Mouse (Mus musculus): ENCODE results near the gene Olfr115. TPM values are rescaled to one million over a fixed set of nuclear protein-coding genes. Genes with fewer than 3 reads are reported as not detected.

Gene Olfr115
- not detected in 2 replicates for total RNA-seq (2012; rRNA removed)
- polyA plus RNA-seq (2012; ENCODE audit: insufficient read depth in 1 of 2, insufficient read length in 2 of 2, low read depth in 1 of 2, low replicate concordance in 2 of 2, missing spikeins in 1 of 2): not detected

DNA sequence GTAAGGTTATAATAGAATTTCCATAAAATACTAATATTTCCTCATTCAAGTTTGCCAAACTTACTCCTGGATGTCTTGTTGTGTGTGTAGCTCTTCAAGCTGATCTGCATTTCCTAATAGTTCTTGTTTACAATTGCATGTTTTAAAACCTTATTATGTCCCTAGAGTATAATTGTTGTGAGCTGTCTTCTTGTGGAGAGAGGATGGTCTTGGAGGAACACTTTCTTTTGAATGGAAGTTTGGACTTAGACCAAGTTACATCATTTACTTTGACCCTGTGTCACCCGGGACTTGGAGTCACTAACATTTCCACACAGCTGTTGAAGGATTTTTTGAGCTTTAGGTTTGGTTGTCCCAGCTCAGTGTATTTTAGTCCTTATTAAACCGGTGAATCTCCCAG is at the start of gene Olfr115, which contains the start of gene Olfr116:
Gene Olfr115, minus strand, starts transcription at position 101 of the 400 bp plus-strand sequence.
Gene Olfr116, minus strand, starts transcription at position 191 of the 400 bp plus-strand sequence.
- DNase-seq (ENCODE audit: low read depth, low spot score): no peak
- Histone ChIP-seq H3K4me1 (ENCODE audit: control insufficient read depth in 1 of 2, insufficient read depth in 2 of 2, low read length in 2 of 2) (no peaks in the 10 kb centered on the region), H3K9ac (ENCODE audit: control insufficient read depth, low read depth, low read length, poor library complexity, severe bottlenecking) (no peak within 1 kb of the TSS), H3K79me2 (ENCODE audit: control insufficient read depth, insufficient read depth, low read length, poor library complexity) (no peaks in the 10 kb centered on the region), H3K27ac (ENCODE audit: control insufficient read depth, low read depth, low read length) (no peak within 1 kb of the TSS), H3K27me3 (ENCODE audit: control insufficient read depth in 1 of 2, insufficient read depth in 2 of 2, low read length in 2 of 2) (no peaks in the 10 kb centered on the region), H3K4me3 (ENCODE audit: control insufficient read depth in 1 of 2, insufficient read depth in 1 of 2, low read depth in 2 of 2, low read length in 2 of 2) (no peak within 1 kb of the TSS), H3K9me3 (replicated peaks; ENCODE audit: insufficient read depth, low read length) (no peaks in the 10 kb centered on the region), H3K36me3 (ENCODE audit: control insufficient read depth in 1 of 2, insufficient read depth in 2 of 2, low read length in 2 of 2) (no peaks in the 10 kb centered on the region)
- TF ChIP-seq MYC (IDR thresholded peaks at IDR 0.05; ENCODE audit: low read depth, low read length) (no peak), MAZ (IDR thresholded peaks at IDR 0.05; ENCODE audit: low read depth, low read length) (no peak), MXI1 (IDR thresholded peaks at IDR 0.05; ENCODE audit: low read depth, low read length) (no peak), MAX (IDR thresholded peaks at IDR 0.05; ENCODE audit: low read length) (no peak), CTCF (IDR thresholded peaks at IDR 0.05 in 2 of 3, conservative IDR thresholded peaks at IDR 0.05 in 1 of 3; ENCODE audit: control insufficient read depth in 1 of 3, insufficient read depth in 1 of 3, low read depth in 2 of 3, low read length in 3 of 3, poor library complexity in 1 of 3, severe bottlenecking in 1 of 3) (no peak)

DNA sequence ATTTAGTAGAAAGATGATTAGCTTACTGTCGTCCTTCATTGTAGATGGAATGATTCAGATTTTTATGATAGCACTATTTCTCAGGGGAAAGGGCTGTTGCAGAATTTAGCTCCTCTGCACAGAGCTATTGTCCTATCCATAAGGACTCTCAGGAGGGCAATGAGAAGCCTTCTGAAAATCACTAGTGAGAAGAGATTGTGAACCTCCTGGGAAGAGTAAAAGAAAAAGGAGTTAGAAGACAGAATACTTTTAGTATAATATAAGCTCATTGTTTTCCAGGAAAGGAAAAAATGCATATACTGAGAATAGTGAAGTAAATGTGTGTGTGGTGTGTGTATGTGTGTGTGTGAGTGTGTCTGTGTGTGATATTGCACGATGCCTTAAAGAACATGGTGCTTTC is 39.8 kb upstream of the Olfr115 start, which contains the start of gene Olfr118:
Gene Olfr118, plus strand, starts transcription at position 301 of the 400 bp plus-strand sequence.
- Histone ChIP-seq H3K4me3 (ENCODE audit: control insufficient read depth in 1 of 2, insufficient read depth in 1 of 2, low read depth in 2 of 2, low read length in 2 of 2) (no peak within 1 kb of the TSS), H3K27ac (ENCODE audit: control insufficient read depth, low read depth, low read length) (no peak within 1 kb of the TSS), H3K79me2 (ENCODE audit: control insufficient read depth, insufficient read depth, low read length, poor library complexity) (no peaks in the 10 kb centered on the region), H3K9ac (ENCODE audit: control insufficient read depth, low read depth, low read length, poor library complexity, severe bottlenecking) (no peak within 1 kb of the TSS), H3K9me3 (replicated peaks; ENCODE audit: insufficient read depth, low read length) (no peaks in the 10 kb centered on the region), H3K36me3 (ENCODE audit: control insufficient read depth in 1 of 2, insufficient read depth in 2 of 2, low read length in 2 of 2) (no peaks in the 10 kb centered on the region), H3K4me1 (ENCODE audit: control insufficient read depth in 1 of 2, insufficient read depth in 2 of 2, low read length in 2 of 2) (no peaks in the 10 kb centered on the region), H3K27me3 (ENCODE audit: control insufficient read depth in 1 of 2, insufficient read depth in 2 of 2, low read length in 2 of 2) (no peaks in the 10 kb centered on the region)
- no peak for TF ChIP-seq POLR2AphosphoS2 (IDR thresholded peaks at IDR 0.05; ENCODE audit: low read length)
- TF ChIP-seq RCOR1 (IDR thresholded peaks at IDR 0.05; ENCODE audit: low read depth, low read length): no peak
- TF ChIP-seq JUND (IDR thresholded peaks at IDR 0.05; ENCODE audit: low read depth, low read length): no peak
- TF ChIP-seq POLR2A (IDR thresholded peaks at IDR 0.05; ENCODE audit: control insufficient read depth in 1 of 2, insufficient read depth in 1 of 2, low read depth in 1 of 2, low read length in 2 of 2, poor library complexity in 1 of 2): no peak
- no peak for TF ChIP-seq MAZ (IDR thresholded peaks at IDR 0.05; ENCODE audit: low read depth, low read length)
- no peak for TF ChIP-seq ZC3H11A (IDR thresholded peaks at IDR 0.05; ENCODE audit: low read depth, low read length)
- TF ChIP-seq ZKSCAN1 (IDR thresholded peaks at IDR 0.05; ENCODE audit: low read depth, low read length): no peak
- no peak for TF ChIP-seq NELFE (IDR thresholded peaks at IDR 0.05; ENCODE audit: low read depth, low read length)
- no peak for TF ChIP-seq KAT2A (conservative IDR thresholded peaks at IDR 0.05; ENCODE audit: low read depth, low read length)
- DNase-seq (ENCODE audit: low read depth, low spot score): no peak

GRCm38 (mm10) chr17:37663682-37664081 is 36.8 kb upstream of the Olfr115 start, which contains the start of gene Olfr117:
Olfr117 (minus strand) TSS chr17:37663782.
- no peaks in the 10 kb centered on the region for H3K27me3 ChIP-seq (ENCODE audit: control insufficient read depth in 1 of 2, insufficient read depth in 2 of 2, low read length in 2 of 2)
- no peak within 1 kb of the TSS for H3K4me3 ChIP-seq (ENCODE audit: control insufficient read depth in 1 of 2, insufficient read depth in 1 of 2, low read depth in 2 of 2, low read length in 2 of 2)
- no peak within 1 kb of the TSS for H3K27ac ChIP-seq (ENCODE audit: control insufficient read depth, low read depth, low read length)
- no peaks in the 10 kb centered on the region for H3K4me1 ChIP-seq (ENCODE audit: control insufficient read depth in 1 of 2, insufficient read depth in 2 of 2, low read length in 2 of 2)
- no peak within 1 kb of the TSS for H3K9ac ChIP-seq (ENCODE audit: control insufficient read depth, low read depth, low read length, poor library complexity, severe bottlenecking)
- TF ChIP-seq ETS1 (IDR thresholded peaks at IDR 0.05; ENCODE audit: low read depth, low read length): no peak
- TF ChIP-seq MAFK (IDR thresholded peaks at IDR 0.05; ENCODE audit: borderline replicate concordance, low read depth, low read length): no peak
- no peak for TF ChIP-seq TAL1 (IDR thresholded peaks at IDR 0.05; ENCODE audit: low read length)
- no peaks in the 10 kb centered on the region for H3K9me3 ChIP-seq (replicated peaks; ENCODE audit: insufficient read depth, low read length)
- no peaks in the 10 kb centered on the region for H3K79me2 ChIP-seq (ENCODE audit: control insufficient read depth, insufficient read depth, low read length, poor library complexity)
- no peak for DNase-seq (ENCODE audit: low read depth, low spot score)
- H3K36me3 ChIP-seq (ENCODE audit: control insufficient read depth in 1 of 2, insufficient read depth in 2 of 2, low read length in 2 of 2): no peaks in the 10 kb centered on the region
